Mouse (Mus musculus) neutrophil, adult 59 days (primary cell): Measurements from ENCODE around the gene Ncf4. TPM values are rescaled to one million over a fixed set of nuclear protein-coding genes. Genes with fewer than 3 reads are reported as not detected.

ENCODE experiments used
- total RNA-seq, 2 experiments: library from RNA; stranded (reverse); gene quantifications; 1 replicate in 1 of 2; 2 replicates in 1 of 2; pipeline ENCODE4 v1.2.4; 2023

The Ncf4 gene
- 100 to 1,000 TPM; 692 to 740 TPM for total RNA-seq

GRCm38 (mm10) chr15:78244695-78245492, at the start of gene Ncf4:
Ncf4 (plus strand) TSS chr15:78244801.

GRCm38 (mm10) chr15:78206312-78206711, 38.3 kb upstream of the Ncf4 start, which contains the start of gene Pvalb:
Pvalb (minus strand) TSS chr15:78206400.

GRCm38 (mm10) chr15:78305341-78305933, 60.8 kb downstream of the Ncf4 start, which contains the start of gene Csf2rb2:
Csf2rb2 (minus strand) TSS chr15:78305721.

Other genes starting within 250 kb of the Ncf4 start
- not detected for gene Cacng2, start 124.8 kb upstream of the Ncf4 start, total RNA-seq
- gene Ift27, start 70.7 kb upstream of the Ncf4 start, total RNA-seq = 1 to 10 TPM; 8.4 to 8.9 TPM
- 1 to 10 TPM in 1 of 2 experiments, not detected in 1; 1.0 TPM for gene Pvalb, start 38.4 kb upstream of the Ncf4 start, total RNA-seq
- 10 to 100 TPM; 22.7 to 27.4 TPM for gene Csf2rb2, start 60.9 kb downstream of the Ncf4 start, total RNA-seq
- gene Csf2rb, start 81.0 kb downstream of the Ncf4 start, total RNA-seq = 100 to 1,000 TPM; 200 to 241 TPM
- under 1 TPM in 1 of 2 experiments, not detected in 1; 0.62 TPM for gene Tex33, start 151.1 kb downstream of the Ncf4 start, total RNA-seq
- 10 to 100 TPM; 21.0 to 24.3 TPM for gene Tst, start 161.1 kb downstream of the Ncf4 start, total RNA-seq
- 10 to 100 TPM; 31.1 to 35.0 TPM for gene Mpst, start 161.6 kb downstream of the Ncf4 start, total RNA-seq
- 10 to 100 TPM in 1 of 2 experiments, 1 to 10 TPM in 1; 9.1 to 11.2 TPM for gene Kctd17, start 183.8 kb downstream of the Ncf4 start, total RNA-seq
- gene Tmprss6, start 223.8 kb downstream of the Ncf4 start, total RNA-seq = not detected